Mouse (Mus musculus): ENCODE data around the gene Tnfaip8l2.
A peak's percentile ranks its signal among the peaks of the same experiment; 100 is the strongest.
"Not testable (repeated sequence)": the region's sequence is repeated elsewhere in the genome, so short reads cannot be mapped to it uniquely, and the experiment has no call there.

Tnfaip8l2 gene

DNA sequence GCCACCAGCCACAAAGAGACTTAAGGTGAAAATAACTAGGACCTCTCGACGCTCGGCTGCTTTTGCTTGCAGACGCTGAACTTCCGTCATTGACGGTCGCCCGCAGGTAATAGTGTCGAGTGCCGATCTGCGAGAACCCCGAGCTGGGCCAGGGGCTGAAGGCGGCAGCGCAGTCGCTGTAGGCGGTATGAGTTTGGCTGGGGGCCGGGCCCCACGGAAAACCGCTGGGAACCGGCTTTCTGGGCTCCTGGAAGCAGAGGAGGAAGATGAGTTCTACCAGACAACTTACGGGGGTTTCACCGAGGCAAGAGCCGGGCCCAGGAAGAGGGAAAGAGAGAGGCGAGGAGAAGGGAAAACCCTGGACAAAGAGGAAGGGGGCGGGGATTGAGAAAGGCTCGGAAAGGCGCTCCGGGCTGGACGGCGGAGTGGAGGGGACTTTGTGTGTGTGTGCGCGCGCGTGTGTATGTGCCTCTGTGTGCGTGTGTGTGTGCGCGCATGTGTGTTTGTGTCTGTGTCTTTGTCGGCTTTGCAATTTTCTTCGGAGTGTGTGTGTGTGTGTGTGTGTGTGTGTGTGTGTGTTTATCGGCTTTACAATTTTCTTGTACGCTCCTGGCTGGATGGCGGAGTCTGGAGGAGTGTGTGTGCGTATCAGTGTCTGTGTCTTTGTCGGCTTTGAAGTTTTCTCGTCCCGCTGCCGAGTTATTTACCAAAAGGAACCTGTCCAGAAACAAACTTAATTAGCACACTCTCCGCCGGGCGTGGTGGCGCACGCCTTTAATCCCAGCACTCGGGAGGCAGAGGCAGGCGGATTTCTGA, 31.0 kb downstream of the Tnfaip8l2 start, which contains the start of gene Vps72:
Vps72 (plus strand) TSS at position 112 of the 816 bp plus-strand sequence.
- DNase-seq, result peak; percentile 87

DNA sequence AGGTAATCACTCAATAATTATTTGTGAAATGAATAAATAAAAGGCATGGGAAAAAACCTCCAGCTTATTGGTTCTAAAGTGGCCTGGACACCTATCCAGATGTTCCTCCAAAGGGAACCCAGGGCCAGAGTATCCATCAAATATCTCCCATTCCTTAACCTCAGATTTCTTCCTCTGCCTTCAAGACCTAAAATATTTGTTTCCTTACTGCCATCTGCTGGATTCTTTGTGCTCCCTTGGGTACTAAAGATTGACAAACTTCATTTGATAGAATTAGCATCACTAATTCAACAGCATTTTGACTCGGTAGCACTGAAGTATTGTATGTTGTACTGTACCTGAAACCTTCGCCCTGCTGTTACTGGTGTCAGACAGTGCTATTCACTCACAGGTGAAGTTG, 34.3 kb downstream of the Tnfaip8l2 start:
- DNase-seq, result no peak

DNA sequence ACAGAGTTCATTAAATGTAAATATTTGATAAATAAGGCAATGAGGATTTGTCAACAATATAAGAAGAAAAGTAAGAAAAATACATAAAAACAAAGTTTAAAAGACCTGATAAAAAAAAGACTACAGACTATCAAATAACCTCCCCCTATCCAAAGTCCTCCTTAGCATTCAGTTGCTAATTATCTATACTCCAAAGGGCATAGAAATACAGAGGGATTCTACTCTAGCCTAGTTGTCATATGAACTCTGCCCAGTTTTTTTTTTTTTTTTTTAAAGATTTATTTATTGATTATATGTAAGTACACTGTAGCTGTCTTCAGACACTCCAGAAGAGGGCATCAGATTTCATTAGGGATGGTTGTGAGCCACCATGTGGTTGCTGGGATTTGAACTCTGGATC, 34.9 kb downstream of the Tnfaip8l2 start:
- DNase-seq, result not testable (repeated sequence)

DNA sequence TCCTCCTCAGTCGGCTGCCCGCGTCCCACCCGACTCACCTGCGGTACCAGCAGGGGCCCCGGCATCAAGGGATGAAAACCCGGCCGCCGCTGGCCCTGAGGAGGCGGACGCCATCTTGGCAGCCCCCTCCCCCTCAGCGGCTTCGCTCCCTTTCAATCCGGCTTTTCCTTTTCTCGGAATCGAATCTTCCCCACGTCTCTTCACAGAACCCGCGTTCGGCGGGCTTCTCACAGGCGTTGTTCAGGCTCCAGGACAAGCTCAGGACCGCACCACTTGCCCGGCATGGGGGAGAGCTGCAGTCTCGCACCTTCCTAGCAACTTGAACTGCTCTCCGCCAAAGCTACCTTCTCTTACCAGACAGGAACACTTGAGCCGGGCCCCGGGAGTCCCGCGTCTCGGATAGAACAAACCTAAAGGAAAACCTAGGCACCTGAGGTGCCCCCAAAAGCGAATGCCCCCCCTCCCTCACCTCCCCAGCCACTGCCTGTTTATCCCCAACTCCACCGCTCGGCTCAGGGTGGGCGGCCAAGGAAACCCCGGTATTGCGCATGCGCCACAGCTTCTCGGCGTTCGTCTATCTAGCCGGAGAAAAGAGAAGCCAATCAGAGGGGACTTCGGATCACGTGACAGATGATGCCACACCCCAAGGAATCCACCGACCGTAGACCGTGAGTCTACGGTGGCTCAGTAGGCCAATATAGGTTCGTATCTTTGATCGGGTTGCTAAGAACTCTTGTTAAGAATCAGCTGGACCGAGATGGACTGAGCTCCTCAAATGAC, 35.6 kb downstream of the Tnfaip8l2 start, which contains the start of gene Pip5k1a:
Pip5k1a (minus strand) TSS at position 593 of the 780 bp plus-strand sequence.
- peak; percentile 98 for DNase-seq

DNA sequence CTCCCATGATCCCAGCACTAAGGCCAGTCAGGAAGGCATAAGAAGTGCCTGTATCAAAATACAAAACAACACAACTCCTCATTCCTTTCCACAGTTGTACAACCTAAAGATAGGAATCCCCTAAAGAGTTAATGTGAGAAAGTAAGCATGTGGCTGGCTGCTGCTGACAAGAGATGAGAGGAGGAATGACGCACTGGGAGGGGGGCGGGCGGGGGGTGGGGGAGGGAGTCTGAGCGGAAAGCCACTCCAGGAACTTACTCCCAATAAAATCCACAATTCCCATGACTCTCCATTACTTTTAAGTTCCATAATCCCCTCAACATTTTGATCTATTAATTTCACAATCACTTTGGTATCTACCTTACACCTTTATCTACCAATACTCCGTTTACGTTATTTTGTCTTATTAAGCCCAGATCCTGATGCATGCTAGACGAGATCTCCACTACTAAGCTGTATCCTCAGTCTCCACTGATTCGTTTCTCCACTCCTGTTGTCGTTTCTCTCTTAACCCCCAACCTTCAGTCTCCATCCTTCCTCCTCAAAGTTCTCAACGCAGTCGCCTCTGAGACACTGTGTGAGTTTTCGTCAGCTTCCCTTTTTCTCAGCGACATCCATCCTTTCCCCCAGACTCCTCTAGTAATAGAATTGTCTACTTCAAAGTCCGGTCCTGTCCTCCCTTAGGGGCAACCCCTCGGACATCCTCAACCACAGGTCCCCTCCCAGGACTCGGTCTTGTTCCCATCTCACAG, 36.4 kb downstream of the Tnfaip8l2 start:
- DNase-seq, result no peak

DNA sequence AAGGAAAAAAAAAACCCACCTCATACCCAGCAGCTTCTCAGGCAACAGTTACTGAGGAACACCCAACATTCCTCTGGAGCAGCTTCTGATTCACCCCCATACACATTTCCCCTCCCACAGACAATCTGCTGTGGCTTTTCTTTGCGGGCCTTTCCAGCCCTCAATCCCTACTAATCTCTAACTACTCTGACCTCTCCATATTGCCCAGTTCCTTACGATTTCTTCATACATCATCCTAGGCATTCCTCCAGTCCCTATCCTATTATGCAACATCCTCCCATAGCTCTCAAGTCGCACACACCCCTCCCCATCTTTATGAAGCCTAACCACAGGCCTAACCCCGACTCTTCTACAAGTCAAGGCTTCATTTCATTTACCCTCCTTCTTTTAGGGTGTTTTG, 37.0 kb downstream of the Tnfaip8l2 start:
- no peak for DNase-seq

DNA sequence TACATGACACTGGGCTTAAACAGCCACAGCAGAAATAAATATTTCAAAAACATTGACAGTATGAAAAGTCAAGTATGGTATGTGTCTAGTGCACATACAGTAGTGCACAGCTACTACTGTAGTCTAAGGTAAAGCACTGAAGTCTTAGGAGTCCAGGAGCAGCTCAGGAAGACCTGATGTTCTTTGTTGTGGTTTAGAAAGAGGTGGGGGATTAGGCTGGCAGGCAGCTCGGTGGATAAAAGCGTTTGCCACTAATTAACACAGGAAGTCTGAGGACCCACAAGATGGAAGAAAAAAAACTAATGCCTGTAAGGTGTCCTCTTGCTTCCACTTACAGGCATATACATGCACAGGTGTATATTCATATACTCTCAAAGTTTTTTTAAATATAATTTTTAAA, 41.3 kb downstream of the Tnfaip8l2 start:
- no peak for DNase-seq
